Mouse (Mus musculus): ENCODE results near the gene Fbxl8. TPM values are rescaled to one million over a fixed set of nuclear protein-coding genes. Genes with fewer than 3 reads are reported as not detected.
"Not testable (repeated sequence)": the region's sequence is repeated elsewhere in the genome, so short reads cannot be mapped to it uniquely, and the experiment has no call there.

The Fbxl8 gene
- polyA plus RNA-seq, 1 experiment = 10.5 TPM

GRCm38 (mm10) chr8:105290554-105291314, 26.3 kb downstream of the Fbxl8 start:
- Histone ChIP-seq H3K4me3 (peak overlapping the region; percentile 35), H3K27me3 (ENCODE audit: control insufficient read depth, insufficient read depth, insufficient read length) (no peaks in the 10 kb centered on the region)
- no peak for TF ChIP-seq CEBPB (IDR thresholded peaks at IDR 0.05; ENCODE audit: insufficient read depth, poor library complexity, severe bottlenecking)
- no peak for TF ChIP-seq USF1 (IDR thresholded peaks at IDR 0.05; ENCODE audit: low read depth)
- no peak for TF ChIP-seq MYOG (IDR thresholded peaks at IDR 0.05; ENCODE audit: control insufficient read depth in 1 of 3, insufficient read depth in 1 of 3, insufficient read length in 2 of 3, low read depth in 2 of 3)
- TF ChIP-seq SRF (IDR thresholded peaks at IDR 0.05; ENCODE audit: control insufficient read depth, insufficient read length, low read depth) = no peak
- TF ChIP-seq REST (IDR thresholded peaks at IDR 0.05; ENCODE audit: insufficient read depth, insufficient read length) = peak; percentile 95

GRCm38 (mm10) chr8:105291364-105291763, 26.9 kb downstream of the Fbxl8 start:
- H3ac ChIP-seq (ENCODE audit: control insufficient read depth, insufficient read length); H3K27me3 ChIP-seq (ENCODE audit: control insufficient read depth, insufficient read depth, insufficient read length); H3K36me3 ChIP-seq (ENCODE audit: control insufficient read depth, insufficient read depth); H3K4me3 ChIP-seq; H3K4me2 ChIP-seq (ENCODE audit: low read depth): not testable (repeated sequence)
- H3K79me2 ChIP-seq (ENCODE audit: control insufficient read depth, insufficient read depth) = peaks cover 18% of the 10 kb centered on the region

More at GRCm38 (mm10) chr8:105290554-105291314, 26.3 kb downstream of the Fbxl8 start:
- no peaks in the 10 kb centered on the region for H3K36me3 ChIP-seq (ENCODE audit: control insufficient read depth, insufficient read depth)
- peak overlapping the region; percentile 93 for H3K4me2 ChIP-seq (ENCODE audit: low read depth)
- no peak overlapping the region for H3ac ChIP-seq (ENCODE audit: control insufficient read depth, insufficient read length)
- H3K79me2 ChIP-seq (ENCODE audit: control insufficient read depth, insufficient read depth) = peaks cover 23% of the 10 kb centered on the region

GRCm38 (mm10) chr8:105291802-105292201, 27.4 kb downstream of the Fbxl8 start:
- H3K4me3 ChIP-seq; H3K4me2 ChIP-seq (ENCODE audit: low read depth); H3K27me3 ChIP-seq (ENCODE audit: control insufficient read depth, insufficient read depth, insufficient read length); H3ac ChIP-seq (ENCODE audit: control insufficient read depth, insufficient read length); H3K36me3 ChIP-seq (ENCODE audit: control insufficient read depth, insufficient read depth): not testable (repeated sequence)
- H3K79me2 ChIP-seq (ENCODE audit: control insufficient read depth, insufficient read depth) = peaks cover 14% of the 10 kb centered on the region

GRCm38 (mm10) chr8:105292471-105292870, 28.0 kb downstream of the Fbxl8 start:
- Histone ChIP-seq H3K27me3 (ENCODE audit: control insufficient read depth, insufficient read depth, insufficient read length) (no peaks in the 10 kb centered on the region), H3K4me3 (no peak overlapping the region), H3ac (ENCODE audit: control insufficient read depth, insufficient read length) (no peak overlapping the region), H3K4me2 (ENCODE audit: low read depth) (peak overlapping the region; percentile 21), H3K79me2 (ENCODE audit: control insufficient read depth, insufficient read depth) (peaks cover 16% of the 10 kb centered on the region), H3K36me3 (ENCODE audit: control insufficient read depth, insufficient read depth) (no peaks in the 10 kb centered on the region)
- no peak for TF ChIP-seq SRF (IDR thresholded peaks at IDR 0.05; ENCODE audit: control insufficient read depth, insufficient read length, low read depth)
- TF ChIP-seq MAX (IDR thresholded peaks at IDR 0.05; ENCODE audit: low read depth) = no peak
- TF ChIP-seq REST (IDR thresholded peaks at IDR 0.05; ENCODE audit: insufficient read depth, insufficient read length) = no peak
- no peak for TF ChIP-seq USF1 (IDR thresholded peaks at IDR 0.05; ENCODE audit: low read depth)
- TF ChIP-seq POLR2A (IDR thresholded peaks at IDR 0.05; ENCODE audit: insufficient read length, low read depth) = no peak
- no peak for TF ChIP-seq POLR2AphosphoS2 (IDR thresholded peaks at IDR 0.05; ENCODE audit: insufficient read length, low read depth)
- TF ChIP-seq E2F4 (IDR thresholded peaks at IDR 0.05; ENCODE audit: insufficient read depth) = no peak
- TF ChIP-seq MYOD1 (IDR thresholded peaks at IDR 0.05; ENCODE audit: control insufficient read depth in 1 of 3, insufficient read length in 2 of 3, low read depth in 2 of 3) = no peak
- no peak for TF ChIP-seq CEBPB (IDR thresholded peaks at IDR 0.05; ENCODE audit: insufficient read depth, poor library complexity, severe bottlenecking)
- no peak for TF ChIP-seq TCF12 (IDR thresholded peaks at IDR 0.05; ENCODE audit: insufficient read depth, poor library complexity, severe bottlenecking)

- Histone ChIP-seq H3K4me3 (no peak overlapping the region), H3K27me3 (ENCODE audit: control insufficient read depth, insufficient read depth, insufficient read length) (no peaks in the 10 kb centered on the region), H3ac (ENCODE audit: control insufficient read depth, insufficient read length) (no peak overlapping the region), H3K79me2 (ENCODE audit: control insufficient read depth, insufficient read depth) (peaks cover 13% of the 10 kb centered on the region), H3K36me3 (ENCODE audit: control insufficient read depth, insufficient read depth) (no peaks in the 10 kb centered on the region), H3K4me2 (ENCODE audit: low read depth) (peak overlapping the region; percentile 95)
- TF ChIP-seq POLR2A (IDR thresholded peaks at IDR 0.05; ENCODE audit: insufficient read length, low read depth) (no peak), MYOG (IDR thresholded peaks at IDR 0.05; ENCODE audit: control insufficient read depth in 1 of 3, insufficient read depth in 1 of 3, insufficient read length in 2 of 3, low read depth in 2 of 3) (no peak), SRF (IDR thresholded peaks at IDR 0.05; ENCODE audit: control insufficient read depth, insufficient read length, low read depth) (no peak)
Measured at GRCm38 (mm10) chr8:105293405-105293804, 29.0 kb downstream of the Fbxl8 start.

- TF ChIP-seq POLR2AphosphoS2 (IDR thresholded peaks at IDR 0.05; ENCODE audit: insufficient read length, low read depth) (no peak), E2F4 (IDR thresholded peaks at IDR 0.05; ENCODE audit: insufficient read depth) (no peak), TCF12 (IDR thresholded peaks at IDR 0.05; ENCODE audit: insufficient read depth, poor library complexity, severe bottlenecking) (no peak), MYOD1 (IDR thresholded peaks at IDR 0.05; ENCODE audit: control insufficient read depth in 1 of 3, insufficient read length in 2 of 3, low read depth in 2 of 3) (no peak), USF1 (IDR thresholded peaks at IDR 0.05; ENCODE audit: low read depth) (no peak), SRF (IDR thresholded peaks at IDR 0.05; ENCODE audit: control insufficient read depth, insufficient read length, low read depth) (no peak), MYOG (IDR thresholded peaks at IDR 0.05; ENCODE audit: control insufficient read depth in 1 of 3, insufficient read depth in 1 of 3, insufficient read length in 2 of 3, low read depth in 2 of 3) (no peak), CEBPB (IDR thresholded peaks at IDR 0.05; ENCODE audit: insufficient read depth, poor library complexity, severe bottlenecking) (no peak)
Measured at GRCm38 (mm10) chr8:105294776-105295175, 30.3 kb downstream of the Fbxl8 start.

More at GRCm38 (mm10) chr8:105294776-105295175, 30.3 kb downstream of the Fbxl8 start:
- peak overlapping the region; percentile 95 for H3K4me2 ChIP-seq (ENCODE audit: low read depth)
- peak overlapping the region; percentile 93 for H3K4me3 ChIP-seq
- peaks cover 23% of the 10 kb centered on the region for H3K79me2 ChIP-seq (ENCODE audit: control insufficient read depth, insufficient read depth)
- peaks cover 7% of the 10 kb centered on the region for H3K36me3 ChIP-seq (ENCODE audit: control insufficient read depth, insufficient read depth)
- no peaks in the 10 kb centered on the region for H3K27me3 ChIP-seq (ENCODE audit: control insufficient read depth, insufficient read depth, insufficient read length)
- no peak overlapping the region for H3ac ChIP-seq (ENCODE audit: control insufficient read depth, insufficient read length)

Data from myocyte (in vitro differentiated cells).